Mouse (Mus musculus) midbrain, embryonic 10.5 days (tissue): ENCODE data around the gene Tmem184a. TPM values are rescaled to one million over a fixed set of nuclear protein-coding genes. Genes with fewer than 3 reads are reported as not detected.

Experiments used
- DNase-seq: peaks from one replicate; pipeline ENCODE4 v3.0.0-alpha.2; 2017; ENCODE audit warnings: low spot score
- H3K27ac ChIP-seq: fragments of 300-500 bp; sonication (generic); replicated peaks from 2 replicates; pipeline ENCODE4 v1.5.1; 2016; ENCODE audit warnings: mild to moderate bottlenecking
- H3K27me3 ChIP-seq: fragments of 300-500 bp; sonication (generic); 2 replicates; pipeline ENCODE4 v1.6.1; 2016; ENCODE audit warnings: low read depth, mild to moderate bottlenecking; ENCODE audit not compliant: poor library complexity, severe bottlenecking
- H3K36me3 ChIP-seq: fragments of 300-500 bp; sonication (generic); 2 replicates; pipeline ENCODE4 v1.6.1; 2016; ENCODE audit warnings: mild to moderate bottlenecking, moderate library complexity
- H3K4me1 ChIP-seq: fragments of 300-500 bp; sonication (generic); 2 replicates; pipeline ENCODE4 v1.6.1; 2016
- H3K4me3 ChIP-seq: fragments of 300-500 bp; sonication (generic); 2 replicates; pipeline ENCODE4 v1.5.1; 2016; ENCODE audit warnings: mild to moderate bottlenecking, moderate library complexity
- H3K9me3 ChIP-seq: fragments of 300-500 bp; sonication (generic); replicated peaks from 2 replicates; pipeline ENCODE4 v1.6.1; 2016; ENCODE audit warnings: mild to moderate bottlenecking
- WGBS: fragments of 180-500 bp; shearing (Covaris S2); methylation state at CpG from one replicate; pipeline ENCODE4 v1.1.7; 2016; 5-methylcytosine and 5-hydroxymethylcytosine counted together
- polyA plus RNA-seq: library from polyadenylated mRNA; unstranded; fragments of >200 nt; fragmentation: Nextera tagmentation; extraction: Ambion mirVana; gene quantifications from 2 replicates; pipeline ENCODE4 v1.2.1, GENCODE M21; 2016

Gene Tmem184a
- polyA plus RNA-seq: 0.84 and 1.2 TPM in 2 replicates

- DNase-seq: no peak
- Histone ChIP-seq H3K9me3 (no peaks in the 10 kb centered on the region), H3K4me3 (no peak within 1 kb of the TSS), H3K36me3 (peaks cover 36% of the 10 kb centered on the region), H3K27me3 (peaks cover 5% of the 10 kb centered on the region), H3K27ac (no peak within 1 kb of the TSS), H3K4me1 (peaks cover 3% of the 10 kb centered on the region; the same call in 1 of the 2 replicates)
- WGBS: 91% methylated on average over 9 of the region's 9 CpGs
Observed at GRCm38 (mm10) chr5:139819538-139820181, at the start of gene Tmem184a. TSS of gene Tmem184a (minus strand) at chr5:139819917.

- Histone ChIP-seq H3K4me3 (no peak overlapping the region), H3K9me3 (no peaks in the 10 kb centered on the region), H3K27ac (no peak overlapping the region), H3K27me3 (no peaks in the 10 kb centered on the region), H3K36me3 (no peaks in the 10 kb centered on the region), H3K4me1 (peaks cover 11% of the 10 kb centered on the region)
- WGBS: 81% methylated on average over 4 of the region's 4 CpGs
- DNase-seq: no peak
Observed at GRCm38 (mm10) chr5:139862759-139863158, 43.0 kb upstream of the Tmem184a start.

- Histone ChIP-seq H3K4me1 (peaks cover 11% of the 10 kb centered on the region), H3K27me3 (no peaks in the 10 kb centered on the region), H3K36me3 (no peaks in the 10 kb centered on the region), H3K27ac (peak overlapping the region; percentile 58), H3K4me3 (peak overlapping the region; percentile 18; the same call in 1 of the 2 replicates), H3K9me3 (no peaks in the 10 kb centered on the region)
- WGBS: 41% methylated on average over 15 of the region's 15 CpGs
- no peak for DNase-seq
Observed at GRCm38 (mm10) chr5:139860328-139861104, 40.8 kb upstream of the Tmem184a start.

- no peak overlapping the region for H3K4me3 ChIP-seq
- no peaks in the 10 kb centered on the region for H3K27me3 ChIP-seq
- no peak for DNase-seq
- peaks cover 8% of the 10 kb centered on the region; the same call in 1 of the 2 replicates for H3K9me3 ChIP-seq
- WGBS: 91% methylated on average over 12 of the region's 12 CpGs
- H3K27ac ChIP-seq: no peak overlapping the region
- H3K4me1 ChIP-seq: peaks cover 3% of the 10 kb centered on the region; the same call in 1 of the 2 replicates
- H3K36me3 ChIP-seq: no peaks in the 10 kb centered on the region
Observed at GRCm38 (mm10) chr5:139849626-139850320, 30.1 kb upstream of the Tmem184a start.

- H3K27ac ChIP-seq: no peak overlapping the region
- no peak overlapping the region for H3K4me3 ChIP-seq
- H3K27me3 ChIP-seq: no peaks in the 10 kb centered on the region
- no peak for DNase-seq
- H3K36me3 ChIP-seq: no peaks in the 10 kb centered on the region
- 36% methylated on average over 3 of the region's 3 CpGs for WGBS
- H3K9me3 ChIP-seq: no peaks in the 10 kb centered on the region; the same call in 1 of the 2 replicates
- peaks cover 6% of the 10 kb centered on the region for H3K4me1 ChIP-seq
Observed at GRCm38 (mm10) chr5:139839142-139839541, 19.4 kb upstream of the Tmem184a start.

GRCm38 (mm10) chr5:139838476-139838892, 18.8 kb upstream of the Tmem184a start:
- DNase-seq: peak; percentile 72
- H3K27me3 ChIP-seq: no peaks in the 10 kb centered on the region
- H3K4me3 ChIP-seq: no peak overlapping the region
- H3K36me3 ChIP-seq: no peaks in the 10 kb centered on the region
- 28% methylated on average over 2 of the region's 2 CpGs for WGBS
- peaks cover 6% of the 10 kb centered on the region for H3K4me1 ChIP-seq
- no peak overlapping the region for H3K27ac ChIP-seq
- H3K9me3 ChIP-seq: no peaks in the 10 kb centered on the region

GRCm38 (mm10) chr5:139835706-139836105, 16.0 kb upstream of the Tmem184a start:
- Histone ChIP-seq H3K4me1 (peaks cover 6% of the 10 kb centered on the region), H3K9me3 (no peaks in the 10 kb centered on the region), H3K4me3 (no peak overlapping the region), H3K36me3 (no peaks in the 10 kb centered on the region), H3K27me3 (no peaks in the 10 kb centered on the region), H3K27ac (no peak overlapping the region)
- WGBS: 84% methylated on average over 7 of the region's 7 CpGs
- no peak for DNase-seq

- Histone ChIP-seq H3K27ac (no peak overlapping the region), H3K4me1 (peaks cover 2% of the 10 kb centered on the region; the same call in 1 of the 2 replicates), H3K4me3 (no peak overlapping the region), H3K27me3 (no peaks in the 10 kb centered on the region), H3K36me3 (no peaks in the 10 kb centered on the region), H3K9me3 (no peaks in the 10 kb centered on the region)
- WGBS: 82% methylated on average over 7 of the region's 7 CpGs
- DNase-seq: no peak
Observed at GRCm38 (mm10) chr5:139832125-139832524, 12.4 kb upstream of the Tmem184a start.

- 86% methylated on average over 3 of the region's 3 CpGs for WGBS
- no peak overlapping the region for H3K4me3 ChIP-seq
- no peak for DNase-seq
- H3K4me1 ChIP-seq: peaks cover 11% of the 10 kb centered on the region
- no peak overlapping the region for H3K27ac ChIP-seq
- H3K36me3 ChIP-seq: no peaks in the 10 kb centered on the region
- no peaks in the 10 kb centered on the region for H3K27me3 ChIP-seq
- H3K9me3 ChIP-seq: no peaks in the 10 kb centered on the region
Observed at GRCm38 (mm10) chr5:139830734-139831133, 11.0 kb upstream of the Tmem184a start.

- Histone ChIP-seq H3K27ac (no peak overlapping the region), H3K27me3 (no peaks in the 10 kb centered on the region), H3K9me3 (no peaks in the 10 kb centered on the region), H3K36me3 (peaks cover 4% of the 10 kb centered on the region), H3K4me1 (peaks cover 18% of the 10 kb centered on the region), H3K4me3 (no peak overlapping the region)
- no peak for DNase-seq
- 90% methylated on average over 13 of the region's 13 CpGs for WGBS
Observed at GRCm38 (mm10) chr5:139829384-139829783, 9.7 kb upstream of the Tmem184a start.

GRCm38 (mm10) chr5:139827593-139827992, 7.9 kb upstream of the Tmem184a start:
- H3K27me3 ChIP-seq: no peaks in the 10 kb centered on the region
- H3K9me3 ChIP-seq: no peaks in the 10 kb centered on the region
- no peak overlapping the region for H3K27ac ChIP-seq
- peaks cover 18% of the 10 kb centered on the region for H3K4me1 ChIP-seq
- H3K4me3 ChIP-seq: no peak overlapping the region
- H3K36me3 ChIP-seq: peaks cover 21% of the 10 kb centered on the region
- no peak for DNase-seq
- 81% methylated on average over 1 of the region's 1 CpGs for WGBS

- DNase-seq: peak; percentile 91
- peak within 1 kb of the TSS; percentile 92 for H3K27ac ChIP-seq
Observed at GRCm38 (mm10) chr5:139826357-139827055, 6.8 kb upstream of the Tmem184a start, which contains the start of the genes Gm26938 and Psmg3. TSS of gene Gm26938 (minus strand) at chr5:139826407. TSS of gene Psmg3 (minus strand) at chr5:139826885.

More at GRCm38 (mm10) chr5:139826357-139827055, 6.8 kb upstream of the Tmem184a start, which contains the start of the genes Gm26938 and Psmg3:
- under 1% methylated on average over 43 of the region's 43 CpGs for WGBS
- Histone ChIP-seq H3K9me3 (no peaks in the 10 kb centered on the region), H3K4me3 (peak within 1 kb of the TSS; percentile 80), H3K4me1 (peaks cover 21% of the 10 kb centered on the region), H3K27me3 (no peaks in the 10 kb centered on the region), H3K36me3 (peaks cover 32% of the 10 kb centered on the region)
